Mouse (Mus musculus) small intestine, adult 2 months (tissue): Measurements from ENCODE around the gene Zbp1.

Experiments
- CTCF ChIP-seq: fragments of 200-500 bp; IDR thresholded peaks from 2 replicates; pipeline ENCODE4 v1.5.1; 2012; ENCODE audit warnings: low read depth, mild to moderate bottlenecking, control low read depth, inconsistent platforms, low read length, moderate library complexity, mixed read lengths; ENCODE audit not compliant: insufficient replicate concordance, insufficient read length; ENCODE audit errors: extremely low read depth
- POLR2A ChIP-seq: fragments of 200-500 bp; IDR thresholded peaks from 2 replicates; pipeline ENCODE4 v1.6.1; 2012; ENCODE audit warnings: low read depth, mild to moderate bottlenecking, control low read depth, inconsistent platforms, low read length, moderate library complexity

GRCm38 (mm10) chr2:173232766-173233099 lies 14.0 kb upstream of the Zbp1 start:
- TF ChIP-seq CTCF (peak; percentile 26; the same call in 1 of the 2 replicates), POLR2A (no peak)
